Mouse (Mus musculus) frontal cortex, adult 2 months (tissue): ENCODE data around the gene Ptcd1. TPM values are rescaled to one million over a fixed set of nuclear protein-coding genes. Genes with fewer than 3 reads are reported as not detected.
"Not testable (repeated sequence)": the region's sequence is repeated elsewhere in the genome, so short reads cannot be mapped to it uniquely, and the experiment has no call there.

ENCODE experiments used
- DNase-seq, 2 experiments: peaks; one replicate each; pipeline ENCODE4 v3.0.0; 2022; ENCODE audit warnings: low spot score in 1 of 2; ENCODE audit errors: extremely low spot score in 1 of 2
- polyA plus RNA-seq: library from polyadenylated mRNA; depleted of rRNA; stranded (reverse); fragments of >200 nt; gene quantifications from 2 replicates; pipeline ENCODE4 v1.2.3, GENCODE M21; 2012; rRNA removed

Ptcd1 gene
- polyA plus RNA-seq, 1 experiment = 19.3 TPM

DNA sequence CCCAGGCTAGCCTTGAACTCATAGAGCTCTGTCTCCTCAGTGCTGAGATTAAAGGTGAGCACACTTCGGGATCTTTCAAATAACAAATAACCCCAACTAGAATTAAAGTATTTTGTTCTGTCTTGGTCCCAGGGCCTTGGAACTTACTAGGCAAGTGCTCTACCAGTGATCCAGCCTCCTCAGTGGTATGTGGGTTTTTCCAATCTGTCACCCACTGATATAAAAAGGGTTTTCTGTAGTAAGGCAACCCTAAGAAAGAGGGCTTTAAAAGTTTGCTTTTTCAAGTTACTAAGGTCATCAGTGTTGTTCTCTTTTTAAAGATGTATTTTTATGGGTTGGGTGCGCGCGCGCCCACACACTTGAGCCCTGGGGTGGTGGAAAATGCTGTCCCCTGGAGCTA is 51.2 kb downstream of the Ptcd1 start:
- DNase-seq = no peak

GRCm38 (mm10) chr5:145114606-145115473 is 52.1 kb downstream of the Ptcd1 start:
- DNase-seq = no peak

GRCm38 (mm10) chr5:145114071-145114605 is 52.8 kb downstream of the Ptcd1 start, which contains the start of gene Arpc1b:
Gene Arpc1b, plus strand, starts transcription at chr5:145114215.
- DNase-seq = no peak

GRCm38 (mm10) chr5:145113416-145113815 is 53.5 kb downstream of the Ptcd1 start:
- DNase-seq = no peak

GRCm38 (mm10) chr5:145112566-145112965 is 54.3 kb downstream of the Ptcd1 start:
- no peak for DNase-seq

- no peak for DNase-seq
These were observed 56.5 kb downstream of the Ptcd1 start for GRCm38 (mm10) chr5:145110401-145110800.

- no peak for DNase-seq
These were observed 61.1 kb downstream of the Ptcd1 start for GRCm38 (mm10) chr5:145105694-145106275.

DNA sequence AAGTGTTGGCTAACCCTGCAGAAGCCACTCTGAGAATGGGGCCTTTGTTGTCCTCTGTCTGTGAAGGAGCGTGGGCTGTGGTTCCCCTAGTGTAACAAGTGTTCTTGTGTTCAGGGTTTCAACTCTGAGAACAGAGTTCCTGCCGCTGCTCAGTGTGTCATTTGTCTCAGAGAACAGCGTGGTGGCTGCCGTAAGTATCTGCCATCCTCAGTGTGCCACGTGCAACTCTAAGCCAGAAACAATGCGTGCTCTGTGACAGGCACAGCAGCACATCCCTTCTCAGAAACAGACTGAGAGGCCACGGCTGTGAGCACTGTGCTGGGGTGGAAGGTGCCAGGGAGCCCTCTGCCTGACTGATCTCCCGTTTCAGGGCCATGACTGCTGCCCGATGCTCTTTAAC is 62.6 kb downstream of the Ptcd1 start:
- peak in 1 of 2 experiments; percentile 37 for DNase-seq

DNA sequence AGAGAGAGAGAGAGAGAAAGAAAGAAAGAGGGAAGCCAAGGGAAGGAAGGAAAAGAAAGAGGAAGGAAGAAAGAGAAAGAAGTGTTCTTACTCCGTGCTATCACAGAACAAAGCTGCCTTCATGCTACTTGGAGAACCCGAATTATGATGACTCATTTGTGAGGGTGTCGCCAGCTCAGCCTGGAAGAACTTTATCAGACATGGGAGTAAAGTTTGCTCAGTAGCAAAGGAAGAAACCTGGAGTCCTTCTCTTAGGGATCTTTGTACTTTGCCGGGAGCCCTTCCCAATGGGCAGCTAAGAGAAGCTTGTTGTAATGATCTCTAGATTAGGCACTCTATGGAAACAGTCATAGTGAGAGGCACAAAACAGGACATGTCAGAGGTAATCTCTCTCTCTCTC is 64.2 kb downstream of the Ptcd1 start:
- peak in 1 of 2 experiments; percentile 58 for DNase-seq

GRCm38 (mm10) chr5:145101451-145101850 is 65.5 kb downstream of the Ptcd1 start:
- DNase-seq = not testable (repeated sequence)

- no peak for DNase-seq
These were observed 65.9 kb downstream of the Ptcd1 start for GRCm38 (mm10) chr5:145100960-145101359.

GRCm38 (mm10) chr5:145098340-145098821 is 68.5 kb downstream of the Ptcd1 start:
- DNase-seq = no peak

Other genes with a start within 250 kb of the Ptcd1 start
- gene Smurf1, start 201.3 kb downstream of the Ptcd1 start, polyA plus RNA-seq = 25.6 and 28.2 TPM in 2 replicates
- gene Gm4871, start 134.4 kb downstream of the Ptcd1 start, polyA plus RNA-seq = not detected in 2 replicates
- gene 1700018F24Rik, start 124.1 kb downstream of the Ptcd1 start, polyA plus RNA-seq = not detected in 2 replicates
- gene Arpc1a, start 83.3 kb downstream of the Ptcd1 start, polyA plus RNA-seq = 210 and 216 TPM in 2 replicates
- not detected in 2 replicates for gene Kpna7, start 83.1 kb downstream of the Ptcd1 start, polyA plus RNA-seq
- gene Arpc1b, start 52.9 kb downstream of the Ptcd1 start, polyA plus RNA-seq = 71.6 and 73.6 TPM in 2 replicates
- 97.9 and 101 TPM in 2 replicates for gene Pdap1, start 26.9 kb downstream of the Ptcd1 start, polyA plus RNA-seq
- gene Bud31, start 26.7 kb downstream of the Ptcd1 start, polyA plus RNA-seq = 92.0 and 93.3 TPM in 2 replicates
- 51.7 and 57.8 TPM in 2 replicates for gene Cpsf4, start 105 bp upstream of the Ptcd1 start, polyA plus RNA-seq
- 324 and 327 TPM in 2 replicates for gene Atp5j2, start 25.0 kb upstream of the Ptcd1 start, polyA plus RNA-seq
- gene Zkscan14, start 34.8 kb upstream of the Ptcd1 start, polyA plus RNA-seq = 6.6 and 8.5 TPM in 2 replicates
- 9.5 and 9.7 TPM in 2 replicates for gene Zkscan5, start 37.5 kb upstream of the Ptcd1 start, polyA plus RNA-seq
- gene Zfp655, start 64.6 kb upstream of the Ptcd1 start, polyA plus RNA-seq = 20.8 and 20.9 TPM in 2 replicates
- gene Zscan25, start 113.4 kb upstream of the Ptcd1 start, polyA plus RNA-seq = 13.9 and 16.1 TPM in 2 replicates
- not detected in 2 replicates for gene Cyp3a57, start 178.2 kb upstream of the Ptcd1 start, polyA plus RNA-seq